Mouse (Mus musculus) olfactory bulb, adult 2 months (tissue): ENCODE results near the gene Gpatch8.

ENCODE experiments used
- CTCF ChIP-seq: fragments of 200-500 bp; IDR thresholded peaks from 2 replicates; pipeline ENCODE4 v1.5.1; 2012; ENCODE audit warnings: low read depth, mild to moderate bottlenecking, low read length, moderate library complexity; ENCODE audit not compliant: insufficient read depth
- POLR2A ChIP-seq: fragments of 200-500 bp; IDR thresholded peaks from 2 replicates; pipeline ENCODE4 v1.6.1; 2012; ENCODE audit warnings: mild to moderate bottlenecking, low read depth, low read length, moderate library complexity; ENCODE audit not compliant: insufficient read depth

GRCm38 (mm10) chr11:102449043-102450008, 106.9 kb downstream of the Gpatch8 start:
- TF ChIP-seq POLR2A = no peak
- TF ChIP-seq CTCF = no peak
